In genomic region chr16:38349881-38350280, GRCm38 (mm10) we compare ENCODE assay signal across 1 mouse cellular context.
TF ChIP-seq lines count a peak whose summit lies in the region.

No protein-coding gene starts in this region.

TF ChIP-seq in MEL, 35 proteins besides CTCF, POLR2A, EP300 and RAD21:
- TF ChIP-seq SIN3A (IDR thresholded peaks at IDR 0.05; ENCODE audit: low read length) (no peak), ZNF384 (IDR thresholded peaks at IDR 0.05; ENCODE audit: low read depth, low read length) (peak; percentile 57), USF1 (IDR thresholded peaks at IDR 0.05; ENCODE audit: low read depth, low read length) (no peak), E2F4 (IDR thresholded peaks at IDR 0.05; ENCODE audit: borderline replicate concordance, low read depth, low read length) (no peak)
